Mouse (Mus musculus) lung, adult 18-20 months (tissue): Measurements from ENCODE around the gene Pced1a.
A peak's percentile ranks its signal among the peaks of the same experiment; 100 is the strongest.

Experiments used
- DNase-seq, 2 experiments: peaks; one replicate each; pipeline ENCODE4 v3.0.0; 2022; ENCODE audit warnings: mixed read lengths in 2 of 2

Gene Pced1a

DNA sequence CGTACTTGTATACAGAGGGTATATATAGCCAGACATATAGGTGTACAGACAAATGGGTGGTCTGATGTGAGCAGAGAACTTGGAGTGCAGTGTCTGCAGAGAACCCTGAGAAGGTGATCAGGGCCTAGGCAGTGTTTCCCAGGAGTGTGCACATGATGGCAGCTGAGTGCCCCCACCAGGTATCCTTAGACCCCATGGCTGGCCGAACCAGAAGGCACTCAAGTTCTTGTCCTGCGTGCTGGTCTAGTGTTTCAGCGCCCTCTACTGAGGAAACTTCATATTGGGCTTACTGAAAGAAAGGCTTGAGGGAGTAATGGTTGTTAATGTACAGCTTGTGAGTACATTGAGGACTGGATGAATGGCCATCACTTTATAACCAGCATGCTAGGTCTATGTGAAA lies 8.7 kb upstream of the Pced1a start:
- peak in 1 of 2 experiments; percentile 54 for DNase-seq

DNA sequence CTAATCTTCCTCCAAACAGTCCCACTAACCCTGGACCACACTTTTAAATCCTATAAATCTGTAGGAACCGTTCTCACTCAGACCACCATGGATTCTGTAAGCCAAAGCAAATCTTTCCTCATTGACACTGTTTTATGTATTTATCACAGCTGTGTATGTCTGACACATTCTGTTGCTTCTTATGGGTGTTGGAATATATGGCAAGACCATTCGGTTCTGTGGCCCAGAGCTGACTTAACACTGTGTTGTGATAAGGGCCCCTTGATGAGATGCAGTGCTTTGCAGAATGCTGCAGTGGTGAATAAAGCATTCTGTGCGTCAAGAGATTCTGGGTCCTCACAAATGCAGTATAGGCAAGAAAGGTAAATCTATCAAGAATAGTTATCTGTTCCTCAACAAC lies 7.7 kb upstream of the Pced1a start:
- no peak for DNase-seq

DNA sequence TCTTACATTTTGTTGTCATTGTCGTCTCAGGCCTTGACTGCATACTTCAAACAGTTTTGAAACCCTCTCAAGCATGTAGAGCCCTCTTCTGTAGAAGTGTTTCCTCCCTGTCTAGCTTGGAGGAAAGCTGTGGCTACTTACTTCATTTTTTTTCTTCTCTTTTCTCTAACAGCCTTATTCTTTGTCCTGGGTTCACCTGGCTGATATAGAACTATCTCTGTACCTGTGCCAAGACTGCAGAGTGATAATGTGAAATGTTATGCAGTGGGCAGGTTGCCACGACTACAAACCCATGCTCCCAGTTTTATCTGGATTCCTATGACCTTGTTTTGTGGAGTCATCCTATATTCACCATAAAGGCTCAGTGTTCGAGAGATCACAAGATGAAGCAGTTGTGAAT lies 6.0 kb upstream of the Pced1a start:
- DNase-seq, result no peak

DNA sequence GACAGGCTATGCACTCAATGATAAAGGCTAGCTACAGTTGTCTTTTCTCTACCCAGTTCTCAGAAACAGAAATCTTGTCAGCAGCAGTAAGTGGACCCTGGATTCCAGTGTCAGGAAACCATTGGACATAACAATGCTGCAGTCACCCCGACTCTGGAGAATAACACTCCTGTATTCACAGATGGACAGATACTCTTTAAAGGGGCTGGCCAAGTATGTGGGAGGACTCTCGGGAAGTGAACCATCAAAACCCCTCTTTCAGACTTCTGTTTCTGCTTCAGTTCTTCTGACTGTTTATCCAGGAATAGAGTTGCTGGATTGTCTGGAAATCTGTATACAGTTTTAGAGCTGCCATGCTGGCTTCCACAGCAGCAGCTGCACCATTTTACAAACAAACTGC lies 5.3 kb upstream of the Pced1a start:
- DNase-seq, result no peak

DNA sequence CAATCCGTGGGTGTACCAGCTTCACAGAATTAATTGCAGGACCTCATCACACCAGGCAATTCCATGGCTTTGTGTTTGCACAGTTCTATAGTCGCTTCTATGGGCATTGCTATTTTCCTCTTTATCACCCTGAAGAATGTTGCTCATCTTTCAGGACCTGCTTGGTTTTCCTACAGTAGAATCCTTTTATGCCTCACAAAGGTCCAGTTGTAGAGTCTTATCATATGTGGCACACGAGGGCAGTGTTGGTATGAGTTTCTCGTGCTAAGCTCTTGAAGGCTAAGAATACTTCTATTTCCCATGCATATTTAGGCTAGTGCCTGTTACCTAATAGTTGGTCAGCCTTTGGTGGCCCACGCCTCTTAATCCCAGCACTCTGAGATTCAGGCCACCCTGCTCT lies 611 bp upstream of the Pced1a start:
- no peak for DNase-seq

DNA sequence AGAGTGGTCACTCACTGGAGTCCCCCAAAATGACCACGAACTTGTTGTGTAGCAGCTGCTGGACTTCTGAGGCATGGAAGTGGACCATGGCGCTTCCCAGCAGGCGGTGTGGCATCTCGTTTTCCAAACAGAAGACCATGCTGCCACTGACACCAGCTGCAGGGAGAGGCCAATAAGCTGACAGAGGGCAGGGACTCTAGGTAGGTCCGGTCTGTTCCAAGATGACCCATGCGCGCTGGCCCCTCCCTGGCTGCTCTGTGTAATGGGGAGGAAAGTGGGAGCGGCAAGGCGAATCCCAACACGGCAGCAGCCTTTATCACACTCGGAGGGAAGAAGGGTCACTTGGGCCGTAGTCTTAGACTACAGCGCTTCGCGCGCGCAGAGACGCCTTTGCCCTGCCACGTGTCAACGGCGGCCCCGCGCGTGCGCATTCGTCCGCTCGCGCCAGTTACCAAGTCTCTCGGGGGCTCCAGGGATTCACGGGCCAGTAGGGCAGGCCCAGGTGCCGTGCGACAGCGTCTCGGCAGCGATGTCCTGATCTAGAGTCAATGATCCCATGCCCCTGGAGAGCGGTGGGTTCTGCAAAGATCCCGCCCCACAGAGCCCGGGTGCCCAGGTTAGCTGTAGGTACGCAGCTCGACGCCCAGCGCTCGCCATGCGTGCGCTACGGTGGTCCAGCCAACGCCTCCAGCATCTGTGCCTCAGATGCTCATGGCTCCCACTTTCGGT lies 940 bp downstream of the Pced1a start:
- peak; percentile 69 to 72 for DNase-seq

DNA sequence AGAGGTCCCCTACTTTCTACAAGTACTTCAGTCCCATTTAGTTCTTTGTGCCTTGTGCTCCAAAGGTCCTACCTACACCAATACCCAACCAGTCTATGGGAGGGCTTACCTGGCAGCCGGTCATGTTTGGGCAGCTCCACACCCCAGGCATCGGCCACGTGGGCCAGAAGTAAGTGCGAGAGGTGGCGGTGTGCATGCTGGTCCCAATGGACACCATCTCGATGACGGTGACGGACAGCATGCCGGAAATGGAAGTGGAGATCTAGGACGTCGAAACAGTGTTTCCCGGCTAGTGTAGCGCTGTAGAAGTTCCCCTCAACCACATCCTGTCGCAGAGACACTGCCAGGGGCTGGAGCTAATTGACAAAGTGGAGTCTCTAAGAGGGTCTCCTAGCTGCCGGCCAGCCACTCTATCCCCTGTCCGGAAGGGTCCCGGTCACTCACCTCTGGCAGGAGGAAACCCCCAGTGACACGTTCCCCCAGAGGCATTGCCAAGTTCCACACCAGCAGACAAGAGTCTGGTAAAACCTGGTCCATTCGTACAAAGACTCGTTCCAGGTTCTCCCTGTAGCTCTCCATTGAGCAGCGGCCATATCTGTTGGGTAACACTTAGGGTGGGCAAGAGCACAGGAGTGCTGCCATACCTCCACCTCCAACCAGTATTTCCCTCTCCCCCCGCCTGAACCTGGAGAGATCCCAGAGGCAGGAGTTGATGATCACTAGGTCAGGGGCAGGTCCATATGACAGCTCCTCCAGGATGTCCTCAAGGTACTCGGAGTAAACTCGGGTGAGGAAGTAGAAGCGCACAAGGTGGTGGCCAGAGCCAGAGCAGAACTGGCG lies 2.5 kb downstream of the Pced1a start:
- DNase-seq, result no peak

DNA sequence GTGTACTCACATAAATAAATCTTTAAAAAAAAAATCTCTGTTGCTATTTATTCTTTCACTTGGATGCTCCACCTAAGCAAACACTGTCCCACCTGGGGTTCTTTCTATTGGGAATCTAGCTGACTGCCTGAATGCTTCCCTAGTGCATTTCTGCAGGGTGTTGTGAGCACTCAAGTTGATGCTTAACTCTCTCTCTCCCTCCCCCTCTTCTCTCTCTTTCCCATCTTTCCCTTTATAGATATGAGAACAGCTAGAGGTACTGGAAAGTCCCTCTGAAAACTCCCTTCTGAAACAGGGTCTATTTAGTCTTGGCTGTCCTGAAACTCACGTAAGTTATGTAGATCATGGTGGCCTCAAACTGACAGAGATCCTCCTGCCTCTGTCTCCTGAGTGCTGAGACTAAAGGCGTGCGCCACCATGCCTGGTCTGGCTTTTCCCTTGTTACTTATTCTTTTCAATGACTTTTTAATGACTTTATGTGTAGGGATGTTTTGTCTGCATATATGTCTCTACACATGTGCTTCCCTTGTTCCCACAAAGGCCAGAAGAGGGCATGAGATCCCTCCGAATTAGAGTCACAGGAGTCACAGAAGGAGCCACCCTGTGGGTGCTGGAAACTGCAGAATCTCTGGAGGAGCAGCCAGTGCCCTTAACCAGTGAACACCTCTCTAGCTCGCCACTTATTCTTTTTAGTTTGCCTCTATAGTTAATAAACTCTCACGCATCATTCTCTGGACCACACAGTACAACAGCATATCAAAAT lies 10.2 kb downstream of the Pced1a start:
- DNase-seq, result no peak

DNA sequence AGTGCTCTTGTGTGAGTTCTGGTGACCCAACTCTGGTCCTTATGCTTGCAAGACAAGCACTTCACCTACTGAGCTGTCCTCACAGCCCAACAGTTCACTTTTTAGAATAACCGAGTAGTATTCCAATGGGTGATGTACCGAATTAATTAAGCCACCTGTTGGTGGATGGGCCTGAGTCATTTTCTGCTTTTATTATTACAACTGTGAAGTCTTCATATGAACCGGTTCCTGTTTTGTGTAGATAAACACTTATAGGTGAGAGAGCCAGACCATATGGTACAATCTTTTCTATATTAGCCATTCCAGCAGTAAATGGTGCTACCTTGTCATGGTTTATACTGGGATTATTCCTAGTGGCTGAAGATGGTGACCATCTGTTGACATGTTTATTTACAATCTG lies 11.7 kb downstream of the Pced1a start:
- DNase-seq, result no peak

DNA sequence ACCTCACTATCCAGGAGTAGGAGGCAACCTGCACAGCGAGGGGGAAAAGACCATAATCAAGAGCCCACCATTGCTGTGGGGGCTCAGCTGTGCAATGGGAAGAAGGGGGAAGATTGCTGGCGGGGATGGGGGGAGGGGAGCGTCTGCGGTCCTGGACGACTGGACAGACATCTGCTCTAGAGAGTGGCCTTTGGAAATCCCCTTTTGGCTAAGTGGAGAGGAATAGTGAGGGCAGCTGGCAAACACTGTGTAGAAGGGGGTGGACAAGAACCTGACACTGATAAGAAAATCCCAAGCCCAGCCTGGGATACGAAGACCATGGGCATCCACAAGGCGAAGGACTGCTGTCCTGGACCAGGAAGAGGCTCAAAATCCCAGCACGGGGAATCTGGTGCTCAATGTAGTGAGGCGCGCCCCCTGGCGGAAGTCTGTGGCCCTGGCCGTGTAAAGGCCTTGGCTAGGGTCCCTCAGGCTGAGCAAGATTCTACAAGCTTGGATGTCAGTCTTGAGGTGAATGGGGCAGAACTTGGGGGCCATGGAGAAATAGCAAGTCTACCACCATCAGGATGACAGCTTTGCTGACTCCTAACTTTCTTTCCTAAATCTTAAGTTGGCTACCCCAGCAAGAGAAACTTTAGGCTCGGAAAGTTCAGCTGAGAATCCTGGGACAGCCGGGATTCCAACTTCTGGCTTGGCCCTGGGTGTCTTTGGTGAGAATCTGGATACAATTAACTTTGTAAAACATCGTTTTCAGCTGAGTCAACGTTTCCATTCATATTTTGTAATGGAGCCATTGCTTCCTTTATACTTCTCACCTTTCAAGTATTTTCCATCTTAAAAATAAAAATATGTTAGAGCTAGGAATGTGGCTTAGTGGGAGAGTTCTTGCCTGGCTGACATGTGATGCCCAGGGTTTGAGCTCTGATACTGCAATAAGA lies 12.7 kb downstream of the Pced1a start:
- peak; percentile 70 to 80 for DNase-seq

DNA sequence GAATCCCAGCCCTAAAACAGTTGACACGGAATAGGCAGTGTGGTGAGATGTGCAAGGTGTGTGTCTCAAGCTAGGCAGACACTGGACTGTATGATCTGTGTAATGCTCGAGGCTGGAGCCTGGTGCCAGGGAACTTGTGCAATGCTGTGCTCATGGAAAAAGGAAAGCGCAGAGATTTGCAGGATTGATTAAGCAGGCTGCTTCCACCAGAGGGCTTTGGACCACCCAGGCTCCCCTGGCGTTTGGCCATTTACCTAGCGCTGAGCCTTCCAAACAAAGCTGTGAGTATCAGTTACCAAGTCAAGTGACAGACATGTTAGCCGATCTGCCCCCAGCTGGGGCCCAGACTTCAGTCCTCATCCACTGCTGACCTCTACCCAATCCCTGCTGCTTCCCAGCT lies 16.3 kb downstream of the Pced1a start:
- DNase-seq, result no peak

DNA sequence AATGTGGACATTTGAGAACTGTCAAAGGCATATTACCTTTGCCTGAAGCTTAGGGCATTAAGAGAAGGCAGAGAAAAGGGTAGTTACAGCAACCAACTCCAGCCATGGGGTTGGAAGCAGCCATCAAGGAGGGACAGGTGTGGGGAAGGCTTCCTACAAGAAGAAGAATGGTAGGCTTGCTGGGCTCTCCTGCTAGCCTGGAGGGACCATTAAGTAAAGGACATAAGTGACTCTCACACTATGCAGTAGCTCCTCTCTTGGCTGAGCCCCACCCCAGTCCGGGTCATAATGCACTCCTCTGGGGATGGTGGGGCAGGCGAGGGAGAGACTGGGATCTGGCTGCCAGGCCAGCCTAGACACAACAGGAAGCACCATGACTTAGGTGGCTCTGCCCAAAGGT lies 18.3 kb downstream of the Pced1a start, which contains the start of gene Tmem239:
Tmem239 (plus strand) TSS at position 301 of the 400 bp plus-strand sequence.
- DNase-seq, result no peak

DNA sequence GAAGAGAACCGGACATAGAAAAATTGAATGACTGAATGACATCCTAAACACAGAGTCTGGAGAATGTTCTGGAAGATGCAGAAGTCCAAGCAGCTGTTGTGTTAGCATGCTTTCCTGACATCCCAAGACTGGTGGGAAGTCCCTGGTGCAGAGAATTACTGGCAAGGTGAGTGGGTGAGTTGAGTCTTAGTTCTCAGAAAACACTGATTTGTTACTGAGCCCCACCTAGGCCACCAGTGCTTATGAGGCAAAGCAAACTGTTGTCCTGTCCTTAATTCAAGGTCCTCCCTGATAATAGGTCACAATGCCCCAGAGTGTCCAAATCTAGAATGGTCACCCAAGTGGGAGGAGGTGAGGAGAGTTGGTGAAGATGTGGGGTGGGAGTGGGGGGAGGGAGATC lies 19.6 kb downstream of the Pced1a start, which contains the start of the genes Gm28372 and 1700020A23Rik:
Gm28372 (plus strand) TSS at position 301 of the 400 bp plus-strand sequence.
1700020A23Rik (plus strand) TSS at position 321 of the 400 bp plus-strand sequence.
- DNase-seq, result no peak

DNA sequence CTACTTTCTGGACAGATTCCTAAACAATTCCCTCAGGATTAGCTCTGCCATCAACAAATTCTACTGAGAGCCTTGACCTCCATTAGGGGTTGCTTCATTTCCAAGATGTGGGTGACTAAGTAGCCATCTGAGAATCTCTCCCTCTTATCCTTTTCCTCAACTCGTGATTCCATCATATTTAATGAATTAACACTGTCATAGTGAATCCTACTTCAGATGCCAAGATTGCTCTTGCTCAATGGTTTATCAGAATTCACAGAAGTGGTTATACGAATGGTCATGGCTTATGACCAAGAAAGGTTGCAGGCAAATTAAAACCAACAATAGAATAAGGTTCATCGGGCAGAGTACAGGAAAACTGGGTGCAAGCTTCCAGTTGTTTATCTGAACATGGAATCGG lies 22.6 kb downstream of the Pced1a start:
- no peak for DNase-seq

DNA sequence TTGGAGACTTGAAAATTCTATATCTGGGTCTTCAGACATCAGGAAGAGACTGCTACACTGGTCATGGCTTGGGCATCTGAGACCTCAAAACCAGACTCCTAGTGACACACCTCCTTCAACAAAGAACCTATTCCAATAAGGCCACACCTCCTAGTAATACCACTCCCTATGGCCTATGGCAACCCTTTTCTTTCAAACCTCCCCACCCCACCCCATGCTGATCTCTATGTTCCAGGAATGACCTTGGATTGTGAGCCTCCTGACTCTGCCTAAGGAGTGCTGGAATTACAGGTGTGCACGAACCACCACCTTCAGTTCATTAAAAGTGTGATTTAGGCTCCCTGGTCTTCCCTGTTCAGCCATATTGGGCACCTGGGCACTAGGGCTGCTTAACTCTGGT lies 24.5 kb downstream of the Pced1a start:
- DNase-seq, result no peak

DNA sequence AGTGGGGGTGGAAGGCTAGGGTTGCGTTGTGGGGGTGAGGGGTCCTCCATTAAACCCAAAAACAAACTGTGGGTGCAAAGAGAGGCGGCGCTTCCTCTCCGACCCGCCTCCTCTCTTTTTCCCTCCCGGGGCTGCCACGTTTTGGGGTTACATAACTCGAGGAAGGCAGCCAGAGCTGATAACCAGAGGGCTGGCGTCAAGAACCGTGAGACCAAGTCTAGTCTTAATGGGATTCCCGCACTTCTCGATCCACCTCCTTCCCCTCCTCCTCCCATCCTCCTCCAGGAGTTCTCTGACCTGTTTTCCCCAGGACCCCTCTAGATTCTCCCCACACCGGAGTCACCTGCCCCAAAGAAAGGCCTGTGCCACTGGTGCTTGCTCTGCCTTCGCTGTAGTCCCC lies 26.4 kb downstream of the Pced1a start:
- peak; percentile 29 to 32 for DNase-seq

DNA sequence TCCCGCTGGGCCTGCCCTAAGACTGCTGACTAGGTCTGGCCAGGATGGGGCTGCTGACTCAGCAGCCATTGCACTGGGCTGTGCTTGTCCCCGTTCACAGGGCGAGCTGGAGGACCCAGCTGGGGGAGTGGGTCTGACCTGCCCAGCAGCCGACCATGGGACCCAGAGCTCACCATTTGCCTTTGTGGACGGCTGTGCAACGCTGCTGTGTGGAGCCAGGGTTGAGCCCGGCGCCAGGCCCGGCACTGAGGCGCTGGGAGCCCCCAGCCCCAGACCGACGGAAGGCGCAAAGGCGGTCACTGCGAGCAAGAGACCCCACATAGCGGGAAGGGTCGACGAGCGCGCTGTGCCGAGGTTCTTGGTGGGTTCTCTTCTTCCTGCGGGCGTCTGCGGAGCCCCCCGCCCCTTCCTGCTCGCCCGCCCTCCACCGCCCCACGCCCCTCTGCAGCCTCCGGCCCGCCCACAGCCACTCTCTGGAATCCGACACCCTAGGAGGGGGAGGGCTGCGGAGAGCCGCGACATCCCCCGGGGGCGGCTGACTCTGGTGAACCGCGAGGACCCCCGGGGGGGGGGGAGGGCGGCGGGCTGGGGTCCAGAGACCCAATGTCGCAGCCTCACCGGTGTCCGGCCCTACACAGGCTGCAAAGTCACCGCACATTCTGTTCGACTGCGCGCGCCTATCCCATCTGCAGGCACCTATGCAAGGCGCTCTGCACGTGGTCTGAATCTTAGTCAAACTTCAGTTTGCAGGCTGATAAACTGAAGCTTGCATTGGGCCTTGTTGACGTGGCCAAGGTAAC lies 27.1 kb downstream of the Pced1a start, which contains the start of gene Cpxm1:
Cpxm1 (minus strand) TSS at position 389 of the 800 bp plus-strand sequence.
- DNase-seq, result no peak

DNA sequence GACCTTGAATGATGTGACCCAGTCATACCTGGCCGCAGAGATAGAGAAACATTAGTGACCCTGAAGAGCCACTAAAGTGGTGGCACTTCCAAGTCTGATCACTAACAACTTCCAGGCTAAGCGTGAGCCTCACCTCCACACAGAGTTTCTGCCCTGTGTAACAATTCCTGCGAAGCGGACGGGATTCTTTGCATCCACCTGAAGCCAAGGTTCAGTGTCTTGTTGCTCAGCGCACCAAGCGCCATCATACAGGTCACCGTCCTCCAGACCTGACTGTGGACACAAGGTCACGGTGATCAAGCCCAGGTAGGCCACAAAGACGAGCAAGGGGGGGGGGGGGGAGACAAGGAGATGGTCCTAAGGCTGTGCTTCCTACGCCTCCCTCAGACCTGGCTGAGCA lies 28.8 kb downstream of the Pced1a start:
- DNase-seq, result no peak

DNA sequence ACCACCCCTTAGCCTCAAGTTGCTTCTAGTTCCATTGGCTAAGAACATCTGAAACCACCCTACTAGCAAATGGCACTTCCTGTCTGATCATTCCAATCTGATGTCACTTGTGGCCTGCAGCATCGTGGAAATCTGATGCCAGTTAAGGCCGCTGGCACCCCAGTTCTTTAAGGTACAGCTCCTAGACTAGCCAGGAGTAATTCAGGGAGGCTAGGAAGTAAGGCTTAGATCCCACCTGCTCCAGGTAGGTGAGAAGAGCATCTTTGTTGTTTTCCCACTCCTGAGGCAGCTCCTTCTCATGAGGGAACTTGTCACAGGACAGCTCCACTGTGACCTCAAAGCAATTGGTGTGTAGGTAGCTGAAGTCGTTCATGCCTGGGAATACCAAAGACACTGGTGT lies 31.7 kb downstream of the Pced1a start:
- no peak for DNase-seq

DNA sequence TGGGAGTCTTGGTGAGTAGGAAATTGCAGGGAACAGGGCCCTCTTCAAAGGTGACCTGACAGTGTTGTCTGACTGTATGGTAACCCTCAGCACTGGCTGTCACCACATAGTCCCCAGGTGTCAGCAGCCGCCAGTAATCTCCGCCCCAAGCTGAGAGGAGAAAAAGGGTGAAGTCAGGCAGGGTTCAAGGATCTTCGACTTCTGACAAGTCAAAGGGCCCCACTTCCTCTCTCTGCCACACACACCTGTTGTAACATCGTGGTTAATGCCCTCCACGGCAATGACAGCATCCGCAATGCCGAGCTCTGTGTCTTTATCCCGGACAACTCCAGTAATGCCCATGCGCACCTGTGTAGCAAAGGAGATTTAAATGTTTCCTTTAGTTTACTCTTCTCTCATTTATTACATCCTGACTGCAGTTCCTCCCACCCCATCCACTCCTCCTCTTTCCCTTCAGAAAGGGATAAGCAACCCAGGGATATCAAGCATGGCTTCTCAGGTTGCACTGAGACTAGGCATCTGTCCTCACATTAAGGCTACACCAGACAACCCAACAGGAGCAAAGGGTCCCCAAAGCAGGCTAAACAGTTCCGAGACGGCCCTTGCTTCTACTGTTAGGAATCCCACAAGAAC lies 33.4 kb downstream of the Pced1a start:
- DNase-seq, result no peak

DNA sequence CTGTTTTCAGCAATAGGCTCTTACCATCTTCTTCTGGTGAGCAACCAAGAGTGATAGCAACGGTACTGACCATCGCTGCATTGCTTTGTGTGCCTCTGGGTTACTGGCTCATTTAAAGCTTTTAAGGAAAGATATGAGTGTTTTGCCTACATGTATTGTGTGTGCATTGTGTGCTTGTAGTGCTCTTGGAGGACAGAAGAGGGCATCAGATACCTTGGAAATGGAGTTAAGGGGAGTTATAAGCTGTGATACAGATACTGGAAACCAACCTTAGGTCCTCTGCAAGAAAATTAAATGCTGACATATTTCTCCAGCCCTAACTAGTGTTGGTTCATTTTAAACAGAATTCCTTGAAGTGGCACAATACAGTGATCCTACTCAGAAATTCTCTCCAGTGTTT lies 35.7 kb downstream of the Pced1a start:
- DNase-seq, result no peak
